Mouse (Mus musculus) thymus, adult 2 months (tissue): ENCODE data around the gene Fgfr2.

Experiments
- CTCF ChIP-seq: fragments of 200-500 bp; IDR thresholded peaks from 2 replicates; pipeline ENCODE4 v1.5.1; 2012; ENCODE audit warnings: mild to moderate bottlenecking, control low read depth, low read length, moderate library complexity, borderline replicate concordance; ENCODE audit not compliant: control insufficient read depth, poor library complexity, insufficient read depth; ENCODE audit errors: extremely low read depth
- POLR2A ChIP-seq: fragments of 200-500 bp; IDR thresholded peaks from 2 replicates; pipeline ENCODE4 v1.6.1; 2012; ENCODE audit warnings: mild to moderate bottlenecking, low read length, control low read depth, moderate library complexity; ENCODE audit not compliant: control insufficient read depth, poor library complexity, insufficient read depth; ENCODE audit errors: extremely low read depth

DNA sequence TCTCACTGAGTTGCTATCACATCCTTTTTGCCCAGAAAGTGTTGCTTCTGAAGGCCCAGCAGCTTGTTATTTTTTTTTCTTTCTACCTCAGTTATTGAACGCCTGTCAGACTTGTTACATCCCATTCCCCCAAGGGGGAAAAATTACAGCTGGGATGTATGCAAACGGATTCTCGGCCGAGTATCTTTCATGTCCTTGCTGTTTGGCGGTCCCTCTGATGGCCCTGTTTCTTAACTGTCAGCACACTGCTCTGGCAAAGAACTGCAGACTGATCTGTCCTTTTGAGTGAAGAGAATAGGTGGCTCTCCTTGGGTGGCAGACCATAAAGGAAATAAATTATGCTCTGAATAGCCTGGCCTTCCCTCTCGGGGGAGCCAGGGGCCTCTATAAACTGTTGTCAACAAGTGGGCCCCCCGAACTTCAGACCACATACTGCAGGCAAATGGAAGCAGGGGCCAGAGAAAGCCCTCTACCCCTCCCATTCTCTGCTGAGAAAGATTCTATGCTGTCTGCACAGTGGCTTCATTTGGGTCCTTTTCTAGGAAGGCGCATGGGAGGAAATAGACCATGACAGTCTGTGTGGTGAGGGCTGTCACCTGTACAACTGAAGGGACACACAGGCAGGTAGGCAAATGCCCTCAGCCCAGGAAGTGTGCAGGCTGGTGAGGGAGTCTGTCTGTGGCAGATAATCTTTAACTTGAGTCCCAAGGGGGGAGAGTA is 738.3 kb downstream of the Fgfr2 start:
- TF ChIP-seq CTCF (no peak), POLR2A (no peak)
